Mouse (Mus musculus) thymus, adult 18-20 months (tissue): Measurements from ENCODE around the gene Zfp652.
"Not testable (repeated sequence)": the region's sequence is repeated elsewhere in the genome, so short reads cannot be mapped to it uniquely, and the experiment has no call there.

Source experiments
- DNase-seq, 2 experiments: peaks; one replicate each; pipeline ENCODE4 v3.0.0; 2022; ENCODE audit warnings: mixed read lengths in 2 of 2

Gene Zfp652

GRCm38 (mm10) chr11:95712563-95713224 is at the start of gene Zfp652:
Zfp652 (plus strand) TSS chr11:95712673.
- peak; percentile 94 to 96 for DNase-seq

GRCm38 (mm10) chr11:95666529-95667149 is 45.8 kb upstream of the Zfp652 start, which contains the start of gene Phb:
Phb (plus strand) TSS chr11:95666957.
- DNase-seq, result peak; percentile 85 to 95

- DNase-seq, result peak; percentile 26 to 44
Observed at GRCm38 (mm10) chr11:95667177-95667576, 45.3 kb upstream of the Zfp652 start.

GRCm38 (mm10) chr11:95668086-95668485 is 44.4 kb upstream of the Zfp652 start:
- DNase-seq, result not testable (repeated sequence)

- no peak for DNase-seq
Observed at GRCm38 (mm10) chr11:95675498-95675897, 37.0 kb upstream of the Zfp652 start.

- peak; percentile 51 to 55 for DNase-seq
Observed at GRCm38 (mm10) chr11:95676307-95676706, 36.2 kb upstream of the Zfp652 start.

GRCm38 (mm10) chr11:95677925-95678701 is 34.4 kb upstream of the Zfp652 start:
- no peak for DNase-seq

- DNase-seq, result no peak
Observed at GRCm38 (mm10) chr11:95681995-95682601, 30.4 kb upstream of the Zfp652 start.

GRCm38 (mm10) chr11:95682946-95683345 is 29.5 kb upstream of the Zfp652 start:
- no peak for DNase-seq

GRCm38 (mm10) chr11:95686031-95686430 is 26.4 kb upstream of the Zfp652 start:
- DNase-seq, result peak; percentile 34 to 39

GRCm38 (mm10) chr11:95687084-95687656 is 25.3 kb upstream of the Zfp652 start:
- DNase-seq, result no peak

GRCm38 (mm10) chr11:95688515-95688914 is 24.0 kb upstream of the Zfp652 start:
- DNase-seq, result peak; percentile 9 to 20

GRCm38 (mm10) chr11:95688981-95689380 is 23.5 kb upstream of the Zfp652 start:
- DNase-seq, result no peak

- no peak for DNase-seq
Observed at GRCm38 (mm10) chr11:95689544-95689943, 22.9 kb upstream of the Zfp652 start.

GRCm38 (mm10) chr11:95698541-95698940 is 13.9 kb upstream of the Zfp652 start:
- no peak for DNase-seq

GRCm38 (mm10) chr11:95700778-95701739 is 11.4 kb upstream of the Zfp652 start:
- no peak for DNase-seq

- no peak for DNase-seq
Observed at GRCm38 (mm10) chr11:95704032-95704969, 8.2 kb upstream of the Zfp652 start.

- DNase-seq, result no peak
Observed at GRCm38 (mm10) chr11:95704970-95705330, 7.5 kb upstream of the Zfp652 start.

- DNase-seq, result no peak
Observed at GRCm38 (mm10) chr11:95709534-95710040, 2.9 kb upstream of the Zfp652 start.

GRCm38 (mm10) chr11:95710478-95710877 is 2.0 kb upstream of the Zfp652 start:
- DNase-seq, result no peak
